Mouse (Mus musculus) liver, adult 2 months (tissue): ENCODE measurements around the gene Poldip2.

ENCODE experiments used
- CTCF ChIP-seq: fragments of 200-500 bp; IDR thresholded peaks from 2 replicates; pipeline ENCODE4 v1.5.1; 2011; ENCODE audit warnings: low read depth, low read length, control low read depth
- POLR2A ChIP-seq: fragments of 200-500 bp; IDR thresholded peaks from 2 replicates; pipeline ENCODE4 v1.6.1; 2011; ENCODE audit warnings: low read length, control low read depth; ENCODE audit not compliant: insufficient read depth; ENCODE audit errors: extremely low read depth

GRCm38 (mm10) chr11:78499543-78499942, 12.4 kb upstream of the Poldip2 start:
- no peak for TF ChIP-seq POLR2A
- no peak for TF ChIP-seq CTCF
